Mouse (Mus musculus) embryonic facial prominence, embryonic 10.5 days (tissue): Measurements from ENCODE around the gene Atxn1l. TPM values are rescaled to one million over a fixed set of nuclear protein-coding genes. Genes with fewer than 3 reads are reported as not detected.

ENCODE experiments used
- DNase-seq: peaks from one replicate; pipeline ENCODE4 v3.0.0-alpha.2; 2017; ENCODE audit warnings: low spot score
- H3K27ac ChIP-seq: fragments of 300-500 bp; sonication (generic); replicated peaks from 2 replicates; pipeline ENCODE4 v1.5.1; 2016; ENCODE audit warnings: mild to moderate bottlenecking
- H3K27me3 ChIP-seq: fragments of 300-500 bp; sonication (generic); replicated peaks from 2 replicates; pipeline ENCODE4 v1.6.1; 2016; ENCODE audit warnings: low read depth, mild to moderate bottlenecking; ENCODE audit not compliant: poor library complexity, severe bottlenecking
- H3K36me3 ChIP-seq: fragments of 300-500 bp; sonication (generic); replicated peaks from 2 replicates; pipeline ENCODE4 v1.6.1; 2016; ENCODE audit warnings: mild to moderate bottlenecking, moderate library complexity
- H3K4me1 ChIP-seq: fragments of 300-500 bp; sonication (generic); 2 replicates; pipeline ENCODE4 v1.6.1; 2016
- H3K4me3 ChIP-seq: fragments of 300-500 bp; sonication (generic); 2 replicates; pipeline ENCODE4 v1.5.1; 2016; ENCODE audit warnings: mild to moderate bottlenecking, moderate library complexity
- H3K9me3 ChIP-seq: fragments of 300-500 bp; sonication (generic); 2 replicates; pipeline ENCODE4 v1.6.1; 2016; ENCODE audit warnings: mild to moderate bottlenecking
- WGBS: fragments of 180-500 bp; shearing (Covaris S2); methylation state at CpG from one replicate; pipeline ENCODE4 v1.1.7; 2016; 5-methylcytosine and 5-hydroxymethylcytosine counted together
- polyA plus RNA-seq: library from polyadenylated mRNA; unstranded; fragments of >200 nt; fragmentation: Nextera tagmentation; extraction: Ambion mirVana; gene quantifications from 2 replicates; pipeline ENCODE4 v1.2.1, GENCODE M21; 2016

The Atxn1l gene
- polyA plus RNA-seq, 1 experiment from 2014 or later: 8.3 TPM

DNA sequence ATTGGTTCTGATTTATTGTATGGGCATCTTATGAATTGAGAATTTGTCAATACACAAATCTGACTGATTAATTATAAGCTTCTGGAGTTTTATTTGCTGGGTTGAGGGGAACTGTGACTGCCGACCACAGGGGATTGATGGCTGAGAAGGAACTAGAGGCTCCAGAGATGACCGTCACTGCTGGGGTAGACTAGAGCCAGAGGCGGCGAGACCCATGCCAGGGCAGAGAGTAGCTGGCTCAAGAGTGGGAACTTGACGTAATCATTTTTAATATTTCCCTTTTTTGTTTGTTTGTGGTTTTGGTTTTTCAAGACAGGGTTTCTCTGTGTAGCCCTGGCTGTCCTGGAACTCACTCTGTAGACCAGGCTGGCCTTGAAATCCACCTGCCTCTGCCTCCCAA, 50.3 kb downstream of the Atxn1l start:
- H3K27ac ChIP-seq: no peak overlapping the region
- no peak for DNase-seq
- peaks cover 41% of the 10 kb centered on the region for H3K36me3 ChIP-seq
- H3K4me3 ChIP-seq: no peak overlapping the region
- H3K9me3 ChIP-seq: no peaks in the 10 kb centered on the region
- H3K27me3 ChIP-seq: no peaks in the 10 kb centered on the region
- peaks cover 19% of the 10 kb centered on the region for H3K4me1 ChIP-seq
- WGBS: 93% methylated on average over 5 of the region's 5 CpGs

- no peak overlapping the region for H3K27ac ChIP-seq
- no peaks in the 10 kb centered on the region for H3K4me1 ChIP-seq
- H3K9me3 ChIP-seq: no peaks in the 10 kb centered on the region
- 94% methylated on average over 5 of the region's 5 CpGs for WGBS
- no peak for DNase-seq
- H3K4me3 ChIP-seq: no peak overlapping the region
- H3K27me3 ChIP-seq: no peaks in the 10 kb centered on the region
- peaks cover 67% of the 10 kb centered on the region for H3K36me3 ChIP-seq
These were observed 55.4 kb downstream of the Atxn1l start for GRCm38 (mm10) chr8:109682120-109682519.

GRCm38 (mm10) chr8:109681535-109681934, 56.0 kb downstream of the Atxn1l start:
- H3K4me3 ChIP-seq: no peak overlapping the region
- H3K27me3 ChIP-seq: no peaks in the 10 kb centered on the region
- peaks cover 73% of the 10 kb centered on the region for H3K36me3 ChIP-seq
- H3K9me3 ChIP-seq: no peaks in the 10 kb centered on the region
- no peak overlapping the region for H3K27ac ChIP-seq
- no peak for DNase-seq
- 85% methylated on average over 3 of the region's 3 CpGs for WGBS
- no peaks in the 10 kb centered on the region for H3K4me1 ChIP-seq

Other genes with a start within 250 kb of the Atxn1l start
- gene Pmfbp1, start 243.7 kb downstream of the Atxn1l start, polyA plus RNA-seq: 0.16 and 0.19 TPM in 2 replicates
- gene Dhx38, start 171.9 kb downstream of the Atxn1l start, polyA plus RNA-seq: 40.2 and 41.7 TPM in 2 replicates
- 28.3 and 29.2 TPM in 2 replicates for gene Txnl4b, start 171.8 kb downstream of the Atxn1l start, polyA plus RNA-seq
- 0.94 and 1.1 TPM in 2 replicates for gene Hp, start 158.6 kb downstream of the Atxn1l start, polyA plus RNA-seq
- 54.5 and 56.7 TPM in 2 replicates for gene Dhodh, start 129.1 kb downstream of the Atxn1l start, polyA plus RNA-seq
- 0.10 and 0.12 TPM in 2 replicates for gene Pkd1l3, start 123.2 kb downstream of the Atxn1l start, polyA plus RNA-seq
- gene Ist1, start 44.5 kb downstream of the Atxn1l start, polyA plus RNA-seq: 141 and 149 TPM in 2 replicates
- gene Zfp821, start 32.2 kb downstream of the Atxn1l start, polyA plus RNA-seq: 37.0 and 38.2 TPM in 2 replicates
- 48.4 and 52.9 TPM in 2 replicates for gene Ap1g1, start 40.8 kb upstream of the Atxn1l start, polyA plus RNA-seq
- gene Phlpp2, start 130.8 kb upstream of the Atxn1l start, polyA plus RNA-seq: 2.7 and 2.9 TPM in 2 replicates
- gene Marveld3, start 224.5 kb upstream of the Atxn1l start, polyA plus RNA-seq: 1.4 and 2.0 TPM in 2 replicates